Mouse (Mus musculus) CH12.LX (cell line): ENCODE results near the gene A930033H14Rik. TPM values are rescaled to one million over a fixed set of nuclear protein-coding genes. Genes with fewer than 3 reads are reported as not detected.
A peak's percentile ranks its signal among the peaks of the same experiment; 100 is the strongest.

Source experiments
- DNase-seq: peaks from one replicate; pipeline ENCODE4 v3.0.0-alpha.2; 2013; ENCODE audit errors: extremely low read depth
- H3K27ac ChIP-seq: 2 replicates; pipeline ENCODE4 v1.5.1; 2012; ENCODE audit warnings: low read depth, mild to moderate bottlenecking, control low read depth, moderate library complexity; ENCODE audit not compliant: insufficient read depth
- H3K27me3 ChIP-seq: replicated peaks from 2 replicates; pipeline ENCODE3; 2012; ENCODE audit warnings: inconsistent platforms
- H3K36me3 ChIP-seq, 2 experiments: replicated peaks in 1 of 2; 2 replicates each; pipeline versions ENCODE3 to v1.6.1; 2012; ENCODE audit warnings: inconsistent platforms in 1 of 2, low read length in 1 of 2, mild to moderate bottlenecking in 1 of 2, mixed read lengths in 1 of 2, moderate library complexity in 1 of 2; ENCODE audit not compliant: control insufficient read depth in 1 of 2, insufficient read depth in 1 of 2
- H3K4me1 ChIP-seq, 2 experiments: 2 replicates each; pipeline ENCODE4 v1.6.1; 2012; ENCODE audit warnings: inconsistent platforms in 1 of 2, moderate library complexity in 1 of 2; ENCODE audit not compliant: insufficient read depth in 2 of 2, control insufficient read depth in 1 of 2
- H3K4me2 ChIP-seq: 2 replicates; pipeline ENCODE4 v1.6.1; 2012; ENCODE audit warnings: low read depth, mild to moderate bottlenecking, control low read depth; ENCODE audit not compliant: poor library complexity, insufficient read depth, severe bottlenecking
- H3K4me3 ChIP-seq, 3 experiments: fragments of 150-350 bp in 1 of 3; sonication (generic) in 1 of 3; replicated peaks in 1 of 3; 2 replicates each; pipeline versions ENCODE3 to v1.5.1; 2011 to 2012; ENCODE audit warnings: low read depth in 2 of 3, low read length in 2 of 3, mild to moderate bottlenecking in 2 of 3, moderate library complexity in 2 of 3, control low read depth in 1 of 3, improper control_type of control experiment in 1 of 3, inconsistent platforms in 1 of 3, mixed read lengths in 1 of 3; ENCODE audit not compliant: poor library complexity in 1 of 3
- H3K79me2 ChIP-seq: replicated peaks from 2 replicates; pipeline ENCODE4 v1.6.1; 2012; ENCODE audit warnings: mild to moderate bottlenecking, moderate library complexity; ENCODE audit not compliant: control insufficient read depth, poor library complexity, insufficient read depth, severe bottlenecking; ENCODE audit errors: extremely low read depth
- H3K9ac ChIP-seq: 2 replicates; pipeline ENCODE4 v1.6.1; 2012; ENCODE audit warnings: low read depth, mild to moderate bottlenecking, control low read depth, moderate library complexity; ENCODE audit not compliant: insufficient read depth
- H3K9me3 ChIP-seq: replicated peaks from 2 replicates; pipeline ENCODE3; 2012; ENCODE audit warnings: low read length, inconsistent platforms, mixed read lengths
- BHLHE40 ChIP-seq: IDR thresholded peaks from 2 replicates; pipeline ENCODE4 v1.6.1; 2011; ENCODE audit warnings: mild to moderate bottlenecking, low read depth, low read length, improper control_type of control experiment
- CHD1 ChIP-seq: IDR thresholded peaks from 2 replicates; pipeline ENCODE4 v1.6.1; 2012; ENCODE audit warnings: low read depth, low read length, improper control_type of control experiment, inconsistent platforms
- CHD2 ChIP-seq: IDR thresholded peaks from 2 replicates; pipeline ENCODE4 v1.6.1; 2011; ENCODE audit warnings: low read length, improper control_type of control experiment
- E2F4 ChIP-seq: IDR thresholded peaks from 2 replicates; pipeline ENCODE4 v1.6.1; 2011; ENCODE audit warnings: low read depth, low read length, improper control_type of control experiment; ENCODE audit not compliant: insufficient replicate concordance
- ELF1 ChIP-seq: IDR thresholded peaks from 2 replicates; pipeline ENCODE4 v1.6.1; 2014; ENCODE audit warnings: low read depth, mild to moderate bottlenecking, inconsistent platforms, low read length, improper control_type of control experiment
- ETS1 ChIP-seq: conservative IDR thresholded peaks from 2 replicates; pipeline ENCODE4 v1.6.1; 2012; ENCODE audit warnings: low read depth, mild to moderate bottlenecking, inconsistent platforms, low read length, improper control_type of control experiment, moderate library complexity
- GABPA ChIP-seq: IDR thresholded peaks from 2 replicates; pipeline ENCODE4 v1.6.1; 2012; ENCODE audit warnings: low read depth, low read length, improper control_type of control experiment, inconsistent platforms; ENCODE audit not compliant: insufficient replicate concordance
- HCFC1 ChIP-seq: IDR thresholded peaks from 2 replicates; pipeline ENCODE4 v1.6.1; 2012; ENCODE audit warnings: low read depth, mild to moderate bottlenecking, inconsistent platforms, low read length, improper control_type of control experiment
- IRF4 ChIP-seq: IDR thresholded peaks from 2 replicates; pipeline ENCODE4 v1.6.1; 2014; ENCODE audit warnings: low read depth, mild to moderate bottlenecking, inconsistent platforms, low read length, improper control_type of control experiment
- KAT2A ChIP-seq: IDR thresholded peaks from 2 replicates; pipeline ENCODE4 v1.6.1; 2012; ENCODE audit warnings: low read length, improper control_type of control experiment, inconsistent platforms; ENCODE audit not compliant: insufficient replicate concordance
- MAX ChIP-seq: IDR thresholded peaks from 2 replicates; pipeline ENCODE4 v1.6.1; 2011; ENCODE audit warnings: low read length, improper control_type of control experiment
- MAZ ChIP-seq: IDR thresholded peaks from 2 replicates; pipeline ENCODE4 v1.6.1; 2012; ENCODE audit warnings: low read depth, mild to moderate bottlenecking, inconsistent platforms, low read length, improper control_type of control experiment, moderate library complexity
- MEF2A ChIP-seq: IDR thresholded peaks from 2 replicates; pipeline ENCODE4 v1.6.1; 2014; ENCODE audit warnings: low read depth, mild to moderate bottlenecking, inconsistent platforms, low read length, improper control_type of control experiment, borderline replicate concordance
- PAX5 ChIP-seq: IDR thresholded peaks from 2 replicates; pipeline ENCODE4 v1.6.1; 2012; ENCODE audit warnings: low read length, inconsistent platforms, mixed read lengths
- POLR2A ChIP-seq: IDR thresholded peaks from 2 replicates; pipeline ENCODE4 v1.6.1; 2011; ENCODE audit warnings: low read depth, mild to moderate bottlenecking, improper control_type of control experiment, low read length
- POLR2AphosphoS2 ChIP-seq: IDR thresholded peaks from 2 replicates; pipeline ENCODE4 v1.6.1; 2011; ENCODE audit warnings: low read depth, low read length, improper control_type of control experiment
- RAD21 ChIP-seq: IDR thresholded peaks from 2 replicates; pipeline ENCODE4 v1.6.1; 2011; ENCODE audit warnings: low read depth, mild to moderate bottlenecking, low read length, improper control_type of control experiment, moderate library complexity
- RCOR1 ChIP-seq: conservative IDR thresholded peaks from 2 replicates; pipeline ENCODE4 v1.6.1; 2012; ENCODE audit warnings: low read depth, mild to moderate bottlenecking, inconsistent platforms, low read length, improper control_type of control experiment
- SIN3A ChIP-seq: IDR thresholded peaks from 2 replicates; pipeline ENCODE4 v1.6.1; 2012; ENCODE audit warnings: low read length, improper control_type of control experiment, inconsistent platforms
- SMC3 ChIP-seq: IDR thresholded peaks from 2 replicates; pipeline ENCODE4 v1.6.1; 2011; ENCODE audit warnings: low read depth, low read length, improper control_type of control experiment
- TBP ChIP-seq: conservative IDR thresholded peaks from 2 replicates; pipeline ENCODE4 v1.6.1; 2011; ENCODE audit warnings: low read depth, low read length, improper control_type of control experiment
- USF1 ChIP-seq: IDR thresholded peaks from 2 replicates; pipeline ENCODE4 v1.6.1; 2014; ENCODE audit warnings: low read depth, mild to moderate bottlenecking, inconsistent platforms, low read length, improper control_type of control experiment
- ZC3H11A ChIP-seq: IDR thresholded peaks from 2 replicates; pipeline ENCODE4 v1.6.1; 2012; ENCODE audit warnings: low read depth, mild to moderate bottlenecking, inconsistent platforms, low read length, improper control_type of control experiment
- ZMIZ1 ChIP-seq: IDR thresholded peaks from 2 replicates; pipeline ENCODE4 v1.6.1; 2012; ENCODE audit warnings: low read depth, mild to moderate bottlenecking, inconsistent platforms, low read length, improper control_type of control experiment
- ZNF384 ChIP-seq: IDR thresholded peaks from 2 replicates; pipeline ENCODE4 v1.6.1; 2012; ENCODE audit warnings: low read depth, low read length, improper control_type of control experiment, inconsistent platforms
- dilution Hi-C: fragments of 300-500 bp; cut with MboI; formaldehyde crosslinking; loops from 2 replicates; pipeline ENCODE4 v1.14.3; 2020; ENCODE audit warnings: low sequenced_read_pairs; ENCODE audit not compliant: extremely low pct_unique_long_range_greater_than_20kb, extremely low pct_ligation_motif_present
- in situ Hi-C: fragments of 300-500 bp; cut with MboI; formaldehyde crosslinking; loops from 3 replicates; pipeline ENCODE4 v1.14.3; 2019; ENCODE audit warnings: low sequenced_read_pairs, low pct_ligation_motif_present, low pct_unique_long_range_greater_than_20kb, mixed read lengths
- polyA plus RNA-seq: library from polyadenylated mRNA; unstranded; fragments of >175 nt; gene quantifications from 2 replicates; pipeline ENCODE4 v1.2.1, GENCODE M21; 2012; ENCODE audit warnings: low read depth; ENCODE audit not compliant: insufficient read length
- total RNA-seq, 2 experiments: library from RNA; depleted of rRNA; stranded (reverse); fragments of 300-350 nt in 1 of 2; fragments of >200 nt in 1 of 2; gene quantifications; 2 replicates each; pipeline ENCODE4 v1.2.3; 2012 to 2014

A930033H14Rik gene
- total and polyA plus RNA-seq, 3 experiments, result 0.13 to 0.85 (median 0.46) TPM

DNA sequence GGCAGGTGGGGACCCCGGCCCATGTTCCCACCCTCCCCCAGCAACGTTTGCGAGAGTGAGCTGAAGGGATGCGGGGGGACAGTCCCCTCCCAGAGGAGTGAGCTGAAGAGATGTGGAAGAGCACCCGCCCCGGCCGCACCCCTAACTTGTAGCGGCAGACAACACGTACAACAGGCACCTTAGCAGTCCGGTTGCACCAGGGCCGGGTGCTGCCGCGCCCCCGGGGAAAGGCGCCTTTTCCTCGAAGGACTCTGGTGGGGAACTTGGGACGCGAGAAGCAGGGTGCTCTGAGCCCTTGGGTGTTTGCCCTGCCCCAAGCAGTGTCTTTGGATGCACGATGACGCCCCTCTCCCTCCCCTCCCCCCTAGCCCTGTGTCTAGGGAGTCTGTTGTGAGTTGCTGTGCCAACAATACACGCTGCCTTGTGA lies 566 bp upstream of the A930033H14Rik start:
- peak overlapping the region; percentile 69 for H3K27ac ChIP-seq
- peak overlapping the region; percentile 86 for H3K4me2 ChIP-seq
- TF ChIP-seq RAD21 (no peak), ZNF384 (no peak), ETS1 (no peak), E2F4 (no peak), POLR2AphosphoS2 (no peak), USF1 (no peak), PAX5 (no peak), ELF1 (no peak), MAX (no peak), CHD2 (no peak), MEF2A (no peak), ZC3H11A (no peak), MAZ (no peak), HCFC1 (no peak), BHLHE40 (no peak), SIN3A (no peak), ZMIZ1 (no peak), POLR2A (no peak), GABPA (no peak)
- peak; percentile 38 for DNase-seq
- H3K4me3 ChIP-seq, result peak overlapping the region; percentile 64 to 76 (median 75)
- peaks cover 0 to 12% of the 10 kb centered on the region in 2 experiments for H3K36me3 ChIP-seq
- dilution Hi-C loops (no loop called here), in situ Hi-C loops (no loop called here)
- H3K9ac ChIP-seq, result peak overlapping the region; percentile 73
- H3K4me1 ChIP-seq, result peaks cover 14 to 41% of the 10 kb centered on the region in 2 experiments
- peaks cover 8% of the 10 kb centered on the region for H3K9me3 ChIP-seq
- no peaks in the 10 kb centered on the region for H3K79me2 ChIP-seq
- H3K27me3 ChIP-seq, result peaks cover 6% of the 10 kb centered on the region

DNA sequence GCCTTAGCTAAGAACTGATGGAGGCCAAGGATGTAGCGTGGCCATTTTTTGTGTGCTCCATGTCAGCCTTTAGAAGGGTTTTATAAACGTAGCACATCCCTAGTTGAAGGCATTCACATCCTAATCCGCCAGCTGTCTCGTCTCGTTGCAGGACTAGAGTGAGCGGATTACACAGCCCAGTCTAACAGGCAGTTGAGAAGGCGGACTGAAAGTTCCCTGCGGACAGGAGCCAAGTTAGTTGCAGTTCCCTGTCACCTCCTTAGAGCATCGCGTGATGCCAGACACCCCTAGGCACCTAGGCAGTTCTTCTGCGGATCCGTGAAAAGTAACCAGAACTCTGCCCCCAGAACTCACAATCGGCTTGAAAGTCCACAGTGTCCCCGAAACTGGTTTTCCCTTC lies 922 bp downstream of the A930033H14Rik start:
- dilution Hi-C loops, result no loop called here

More for the DNA sequence above, 922 bp downstream of the A930033H14Rik start:
- H3K9me3 ChIP-seq, result peaks cover 8% of the 10 kb centered on the region
- peaks cover 11 to 32% of the 10 kb centered on the region in 2 experiments for H3K4me1 ChIP-seq
- peak; percentile 18 for DNase-seq
- H3K4me3 ChIP-seq, result peak overlapping the region; percentile 43 to 76 (median 64)
- H3K27me3 ChIP-seq, result peaks cover 6% of the 10 kb centered on the region
- TF ChIP-seq RCOR1 (peak; percentile 49), USF1 (no peak), SMC3 (no peak), SIN3A (peak; percentile 27; the same call in 1 of the 2 replicates), KAT2A (no peak), BHLHE40 (peak; percentile 36; the same call in 1 of the 2 replicates), TBP (0 out of 2 replicates have a peak, but pooled peaks have one; percentile 52), CHD1 (peak; percentile 28; the same call in 1 of the 2 replicates), POLR2A (peak; percentile 25; the same call in 1 of the 2 replicates), IRF4 (0 out of 2 replicates have a peak, but pooled peaks have one; percentile 14)
- in situ Hi-C loops, result no loop called here
- no peaks in the 10 kb centered on the region for H3K79me2 ChIP-seq
- peak overlapping the region; percentile 80 for H3K27ac ChIP-seq
- peak overlapping the region; percentile 86 for H3K4me2 ChIP-seq
- H3K9ac ChIP-seq, result peak overlapping the region; percentile 73
- peaks cover 0 to 7% of the 10 kb centered on the region in 2 experiments for H3K36me3 ChIP-seq
